Mouse (Mus musculus) heart, embryonic 13.5 days (tissue): ENCODE measurements at regions not wholly inside any gene's neighbourhood (a gene's known extent, or its start where the extent isn't known, plus 50 kb on each side); places are given as distances from the start of the nearest gene placed in this dataset.

ENCODE experiments used
- ATAC-seq: fragments of 200-750 bp; cut with Nextera tagmentation; 2 replicates; pipeline ENCODE4 v1.8.0; 2017; ENCODE audit warnings: moderate TSS enrichment; ENCODE audit not compliant: insufficient number of reproducible peaks, low FRiP score, low TSS enrichment; ENCODE audit errors: extremely low read depth
- H3K27ac ChIP-seq: fragments of 300-500 bp; sonication (generic); replicated peaks from 2 replicates; pipeline ENCODE4 v1.5.1; 2015; ENCODE audit warnings: moderate library complexity, mild to moderate bottlenecking, inconsistent platforms
- H3K27me3 ChIP-seq: fragments of 300-500 bp; sonication (generic); replicated peaks from 2 replicates; pipeline ENCODE4 v1.6.1; 2015; ENCODE audit warnings: mild to moderate bottlenecking, inconsistent platforms
- H3K36me3 ChIP-seq: fragments of 300-500 bp; sonication (generic); 2 replicates; pipeline ENCODE4 v1.6.1; 2015; ENCODE audit warnings: mild to moderate bottlenecking, inconsistent platforms
- H3K4me1 ChIP-seq: fragments of 300-500 bp; sonication (generic); 2 replicates; pipeline ENCODE4 v1.6.1; 2015; ENCODE audit warnings: inconsistent platforms
- H3K4me2 ChIP-seq: fragments of 300-500 bp; sonication (generic); 2 replicates; pipeline ENCODE4 v1.6.1; 2015; ENCODE audit warnings: inconsistent platforms, mild to moderate bottlenecking, moderate library complexity
- H3K4me3 ChIP-seq: fragments of 300-500 bp; sonication (generic); 2 replicates; pipeline ENCODE4 v1.5.1; 2015; ENCODE audit warnings: moderate library complexity, mild to moderate bottlenecking, inconsistent platforms
- H3K9ac ChIP-seq: fragments of 300-500 bp; sonication (generic); 2 replicates; pipeline ENCODE4 v1.6.1; 2015; ENCODE audit warnings: inconsistent platforms, mild to moderate bottlenecking, moderate library complexity
- H3K9me3 ChIP-seq: fragments of 300-500 bp; sonication (generic); 2 replicates; pipeline ENCODE4 v1.6.1; 2016; ENCODE audit warnings: inconsistent platforms
- WGBS: fragments of 180-500 bp; shearing (Covaris S2); methylation state at CpG from one replicate; pipeline ENCODE4 v1.1.7; 2015; ENCODE audit warnings: mixed read lengths; 5-methylcytosine and 5-hydroxymethylcytosine counted together

DNA sequence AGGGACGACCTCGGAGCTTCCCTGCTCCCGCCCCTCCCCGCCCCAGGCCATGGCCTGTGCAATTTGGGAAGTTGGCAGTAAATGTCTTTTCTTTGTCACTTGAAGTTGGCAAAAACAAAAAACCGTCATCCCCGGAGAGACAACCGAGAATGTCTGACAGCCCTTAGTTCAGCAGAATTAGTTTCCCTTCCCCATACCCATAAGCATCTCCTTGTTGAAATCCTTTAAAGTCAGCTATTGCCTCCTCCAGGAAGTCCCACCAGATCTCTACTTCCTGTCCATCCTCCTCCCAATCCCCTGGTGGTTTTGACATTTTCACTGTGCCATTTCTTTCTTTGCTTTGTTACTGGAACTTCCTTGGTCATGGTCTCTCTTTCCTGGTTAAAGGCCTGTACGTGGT, 54.8 kb downstream of the Foxb1 start:
- Histone ChIP-seq H3K27ac (no peak overlapping the region), H3K9ac (no peak overlapping the region), H3K4me3 (no peak overlapping the region), H3K4me2 (no peak overlapping the region), H3K36me3 (no peaks in the 10 kb centered on the region), H3K27me3 (no peaks in the 10 kb centered on the region), H3K9me3 (peaks cover 5% of the 10 kb centered on the region), H3K4me1 (no peaks in the 10 kb centered on the region)
- ATAC-seq = no peak
- WGBS = 81% methylated on average over 8 of the region's 8 CpGs

DNA sequence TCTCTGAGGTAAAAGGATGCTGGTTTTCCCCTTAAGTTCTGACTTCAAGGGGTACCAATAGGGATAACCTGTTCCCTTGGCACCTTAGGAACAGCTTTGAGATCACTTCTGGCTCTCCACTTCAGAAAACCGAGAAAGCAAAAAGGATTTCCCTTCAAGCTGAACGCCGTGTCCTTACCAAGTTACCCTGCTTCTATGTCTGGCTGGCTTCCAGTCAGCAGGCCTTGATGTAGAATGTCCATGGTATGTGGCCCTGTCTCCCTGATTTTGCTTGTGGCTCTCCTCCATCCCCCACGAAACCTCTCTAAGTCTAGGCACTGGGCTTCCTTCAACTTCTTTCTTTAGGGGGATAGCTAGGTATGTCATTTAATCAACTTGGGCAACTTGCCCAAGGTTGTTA, 55.7 kb downstream of the Foxb1 start:
- no peak overlapping the region for H3K9ac ChIP-seq
- H3K27me3 ChIP-seq = no peaks in the 10 kb centered on the region
- H3K4me2 ChIP-seq = no peak overlapping the region
- WGBS = 66% methylated on average over 4 of the region's 4 CpGs
- ATAC-seq = no peak
- no peaks in the 10 kb centered on the region for H3K9me3 ChIP-seq
- no peak overlapping the region for H3K27ac ChIP-seq
- no peak overlapping the region for H3K4me3 ChIP-seq
- no peaks in the 10 kb centered on the region for H3K36me3 ChIP-seq
- H3K4me1 ChIP-seq = no peaks in the 10 kb centered on the region

DNA sequence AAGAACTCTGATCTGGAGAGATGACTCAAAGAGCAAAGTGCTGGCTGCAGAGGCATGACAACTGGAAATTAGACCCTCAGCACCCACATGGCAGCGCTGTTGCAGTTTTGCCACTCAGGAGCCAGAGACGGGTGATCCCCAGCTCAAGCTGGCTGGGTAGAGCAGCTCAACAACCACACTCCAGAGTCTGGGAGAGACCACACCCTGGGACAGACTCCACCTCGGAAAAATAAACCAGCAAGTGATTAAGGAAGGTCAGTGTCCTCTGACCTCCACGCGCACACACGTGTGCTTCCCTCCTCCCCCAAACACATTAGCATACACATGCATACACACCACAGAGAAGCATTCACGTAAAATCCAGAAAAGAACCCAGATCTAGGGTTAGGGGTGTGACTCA, 57.0 kb downstream of the Foxb1 start:
- 70% methylated on average over 7 of the region's 7 CpGs for WGBS
- no peaks in the 10 kb centered on the region for H3K9me3 ChIP-seq

DNA sequence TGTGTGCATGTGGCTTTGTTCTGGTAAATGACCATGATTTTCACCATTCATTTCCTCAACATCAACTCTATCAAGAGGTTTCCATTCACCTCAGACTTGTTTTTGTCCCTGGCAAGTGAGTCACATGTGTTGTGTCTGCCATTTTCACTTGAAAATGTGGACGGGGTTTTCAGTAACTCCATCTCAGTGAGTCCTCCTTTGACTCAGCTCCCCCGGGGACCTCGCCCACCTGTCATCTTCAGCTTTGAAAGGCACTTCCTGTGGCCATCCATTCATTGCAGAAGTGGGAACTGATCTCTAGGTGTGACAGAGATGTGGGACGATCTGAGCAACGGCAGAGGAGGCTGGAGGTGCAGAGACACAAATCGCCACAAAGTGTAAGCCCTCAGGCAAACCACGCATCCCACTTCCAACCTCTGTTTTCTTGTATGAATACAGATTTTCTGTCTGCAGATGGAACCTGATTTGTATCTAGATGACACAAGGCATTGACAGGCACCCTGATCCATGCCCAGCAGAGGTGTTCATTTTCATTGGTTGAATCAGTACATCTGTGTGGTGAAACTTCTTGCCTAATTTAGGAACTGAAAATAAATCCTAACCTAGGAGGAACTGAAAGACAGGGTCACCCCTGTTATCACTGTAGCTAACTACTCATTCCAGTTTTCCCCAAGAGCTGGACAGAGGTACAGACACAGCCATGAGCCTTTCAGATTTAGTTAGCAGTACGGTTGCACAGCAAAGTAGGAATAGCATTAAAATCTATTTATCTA, 58.4 kb downstream of the Foxb1 start:
- 72% methylated on average over 8 of the region's 8 CpGs for WGBS
- no peaks in the 10 kb centered on the region for H3K27me3 ChIP-seq
- no peaks in the 10 kb centered on the region for H3K36me3 ChIP-seq
- no peak overlapping the region for H3K4me2 ChIP-seq
- no peak overlapping the region for H3K9ac ChIP-seq
- ATAC-seq = no peak
- H3K4me3 ChIP-seq = no peak overlapping the region
- no peak overlapping the region for H3K27ac ChIP-seq
- H3K4me1 ChIP-seq = no peaks in the 10 kb centered on the region
- H3K9me3 ChIP-seq = no peaks in the 10 kb centered on the region

More for the DNA sequence above, 57.0 kb downstream of the Foxb1 start:
- no peaks in the 10 kb centered on the region for H3K4me1 ChIP-seq
- no peak overlapping the region for H3K27ac ChIP-seq
- no peaks in the 10 kb centered on the region for H3K27me3 ChIP-seq
- H3K4me2 ChIP-seq = no peak overlapping the region
- no peaks in the 10 kb centered on the region for H3K36me3 ChIP-seq
- no peak for ATAC-seq
- no peak overlapping the region for H3K4me3 ChIP-seq
- no peak overlapping the region for H3K9ac ChIP-seq

DNA sequence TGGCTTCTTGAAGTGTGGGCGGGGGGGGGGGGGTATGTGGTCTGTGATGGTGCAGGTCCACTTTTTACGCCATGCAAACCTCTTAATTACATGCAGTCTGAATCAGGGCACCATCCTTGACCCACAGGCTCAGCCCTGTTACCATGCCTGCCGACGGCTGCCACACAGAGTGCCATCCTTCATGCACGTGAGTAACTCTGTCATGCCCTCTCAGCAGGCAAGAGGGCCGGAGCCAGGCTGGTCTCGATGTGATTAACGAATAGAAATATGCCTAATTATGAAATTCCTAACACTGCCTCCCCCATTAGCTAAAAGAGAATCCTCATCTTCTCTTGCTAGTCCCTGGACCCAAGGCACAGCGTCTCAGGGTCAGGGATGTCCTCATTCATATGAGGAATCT, 60.0 kb downstream of the Foxb1 start:
- Histone ChIP-seq H3K9ac (no peak overlapping the region), H3K36me3 (no peaks in the 10 kb centered on the region), H3K27me3 (no peaks in the 10 kb centered on the region), H3K27ac (no peak overlapping the region), H3K4me1 (no peaks in the 10 kb centered on the region), H3K4me2 (no peak overlapping the region), H3K9me3 (no peaks in the 10 kb centered on the region), H3K4me3 (no peak overlapping the region)
- 74% methylated on average over 9 of the region's 9 CpGs for WGBS
- ATAC-seq = no peak

DNA sequence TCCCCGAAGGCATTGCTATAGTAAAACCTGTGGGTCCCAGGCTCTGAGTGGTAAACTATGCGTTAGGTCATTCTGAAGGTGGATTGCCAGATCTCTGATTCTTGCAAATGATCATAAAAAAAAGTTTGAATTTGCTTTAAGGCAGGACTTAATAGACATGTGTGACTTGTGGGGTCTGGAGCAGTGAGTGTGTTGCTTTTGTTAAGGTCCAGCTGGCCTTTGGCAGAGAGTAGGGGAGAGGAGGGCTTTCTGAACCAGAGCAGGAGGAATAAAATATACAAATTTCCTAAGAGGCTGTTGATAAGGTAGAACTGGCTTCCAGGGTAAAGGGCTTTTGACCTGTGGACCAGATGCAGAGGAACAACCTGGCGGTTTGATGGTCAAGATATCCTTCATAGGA, 69.0 kb downstream of the Foxb1 start:
- no peak for ATAC-seq
- H3K27me3 ChIP-seq = no peaks in the 10 kb centered on the region

DNA sequence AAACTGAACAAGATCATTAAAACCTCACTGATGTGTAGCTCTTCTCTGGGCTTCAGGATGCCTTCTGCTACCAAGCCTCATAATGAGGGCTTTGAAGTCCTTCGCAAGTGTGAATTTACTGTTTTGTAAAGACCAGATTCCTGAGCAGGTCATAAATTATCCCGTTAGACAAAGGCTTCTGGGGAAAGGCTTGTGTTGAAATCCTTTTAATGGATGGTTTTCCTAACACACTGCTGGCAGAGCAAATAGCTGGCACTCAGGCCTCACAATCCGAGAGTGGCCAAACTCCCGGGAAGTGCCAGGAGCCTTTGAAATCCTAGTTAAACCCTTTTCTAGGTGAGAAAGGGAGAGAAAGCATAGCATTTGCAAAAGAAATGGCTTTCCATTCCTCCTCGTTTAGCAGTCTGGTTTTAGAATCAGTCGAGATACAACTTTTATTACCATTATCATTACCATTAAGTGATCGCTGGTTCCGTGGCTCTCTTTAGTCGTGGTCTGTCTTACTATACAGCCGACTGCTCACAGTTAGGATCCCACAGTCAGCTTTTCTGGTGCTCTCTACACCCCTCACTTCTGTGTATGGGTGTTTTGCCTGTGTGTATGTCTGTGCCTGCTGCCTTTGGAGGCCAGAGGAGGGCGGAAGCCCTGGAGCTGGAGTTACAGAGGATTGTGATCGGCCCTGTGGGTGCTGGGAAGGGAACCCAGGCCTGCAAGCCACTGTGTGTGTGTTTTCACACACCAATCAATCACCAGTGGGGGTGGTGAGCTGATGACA, 73.2 kb downstream of the Foxb1 start:
- H3K36me3 ChIP-seq = no peaks in the 10 kb centered on the region
- ATAC-seq = no peak
- 44% methylated on average over 12 of the region's 12 CpGs for WGBS

More for the DNA sequence above, 69.0 kb downstream of the Foxb1 start:
- 78% methylated on average over 3 of the region's 3 CpGs for WGBS
- H3K36me3 ChIP-seq = no peaks in the 10 kb centered on the region
- H3K4me1 ChIP-seq = no peaks in the 10 kb centered on the region
- no peak overlapping the region for H3K9ac ChIP-seq
- no peak overlapping the region for H3K27ac ChIP-seq
- no peak overlapping the region for H3K4me3 ChIP-seq
- no peak overlapping the region for H3K4me2 ChIP-seq
- no peaks in the 10 kb centered on the region for H3K9me3 ChIP-seq

DNA sequence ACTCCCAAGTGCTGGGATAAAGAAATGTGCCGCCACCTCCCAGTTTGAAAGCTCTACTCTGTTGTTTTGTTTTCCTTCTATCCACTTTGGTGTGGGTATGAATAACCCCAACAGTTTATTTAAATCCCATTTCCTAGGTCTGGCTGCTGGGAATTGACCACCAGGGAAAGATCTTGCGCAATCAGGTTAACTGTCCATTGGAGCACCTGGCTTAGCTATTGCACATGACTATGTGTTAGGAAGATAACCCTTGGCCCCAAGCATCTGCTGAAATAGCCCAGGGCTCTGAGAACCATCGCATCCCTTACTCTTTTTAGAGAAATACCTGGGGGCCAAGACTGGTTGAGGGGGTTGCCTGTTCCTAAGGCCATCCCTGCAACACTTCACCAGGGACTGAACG, 74.0 kb downstream of the Foxb1 start:
- 0 out of 2 replicates have a peak, but pooled peaks cover 2% of the 10 kb centered on the region for H3K27me3 ChIP-seq
- no peak overlapping the region for H3K4me3 ChIP-seq
- no peaks in the 10 kb centered on the region for H3K4me1 ChIP-seq
- no peak overlapping the region for H3K27ac ChIP-seq
- H3K9me3 ChIP-seq = no peaks in the 10 kb centered on the region
- no peak overlapping the region for H3K9ac ChIP-seq
- WGBS = 67% methylated on average over 4 of the region's 4 CpGs
- ATAC-seq = no peak
- no peaks in the 10 kb centered on the region for H3K36me3 ChIP-seq
- H3K4me2 ChIP-seq = no peak overlapping the region

More for the DNA sequence above, 73.2 kb downstream of the Foxb1 start:
- no peaks in the 10 kb centered on the region for H3K4me1 ChIP-seq
- 0 out of 2 replicates have a peak, but pooled peaks cover 2% of the 10 kb centered on the region for H3K27me3 ChIP-seq
- H3K4me2 ChIP-seq = no peak overlapping the region
- H3K9ac ChIP-seq = no peak overlapping the region
- H3K27ac ChIP-seq = no peak overlapping the region
- H3K9me3 ChIP-seq = no peaks in the 10 kb centered on the region
- H3K4me3 ChIP-seq = no peak overlapping the region

DNA sequence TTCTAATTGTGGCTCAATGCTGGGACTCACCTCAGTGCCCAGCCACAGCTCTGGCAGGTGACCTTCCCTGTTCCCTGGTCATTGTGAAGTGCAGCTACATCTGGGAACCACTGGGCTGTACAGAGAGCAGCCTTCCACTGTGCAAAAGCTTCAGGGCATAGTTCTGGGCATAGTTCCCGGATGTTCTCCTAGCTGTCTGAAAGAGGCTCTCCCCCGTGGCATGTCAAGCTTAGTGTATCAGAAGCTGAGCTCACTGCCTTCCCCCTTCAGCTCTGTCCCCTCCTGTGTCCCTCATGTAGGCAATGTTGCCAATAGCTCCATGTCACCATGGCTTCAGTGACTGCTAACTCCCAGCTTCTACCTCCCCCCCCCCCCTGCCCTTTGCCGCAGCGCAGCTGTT, 75.1 kb downstream of the Foxb1 start:
- Histone ChIP-seq H3K27ac (no peak overlapping the region), H3K4me3 (no peak overlapping the region), H3K27me3 (0 out of 2 replicates have a peak, but pooled peaks cover 2% of the 10 kb centered on the region), H3K4me1 (no peaks in the 10 kb centered on the region), H3K4me2 (no peak overlapping the region), H3K9me3 (no peaks in the 10 kb centered on the region), H3K36me3 (no peaks in the 10 kb centered on the region), H3K9ac (no peak overlapping the region)
- 53% methylated on average over 4 of the region's 4 CpGs for WGBS
- ATAC-seq = no peak

DNA sequence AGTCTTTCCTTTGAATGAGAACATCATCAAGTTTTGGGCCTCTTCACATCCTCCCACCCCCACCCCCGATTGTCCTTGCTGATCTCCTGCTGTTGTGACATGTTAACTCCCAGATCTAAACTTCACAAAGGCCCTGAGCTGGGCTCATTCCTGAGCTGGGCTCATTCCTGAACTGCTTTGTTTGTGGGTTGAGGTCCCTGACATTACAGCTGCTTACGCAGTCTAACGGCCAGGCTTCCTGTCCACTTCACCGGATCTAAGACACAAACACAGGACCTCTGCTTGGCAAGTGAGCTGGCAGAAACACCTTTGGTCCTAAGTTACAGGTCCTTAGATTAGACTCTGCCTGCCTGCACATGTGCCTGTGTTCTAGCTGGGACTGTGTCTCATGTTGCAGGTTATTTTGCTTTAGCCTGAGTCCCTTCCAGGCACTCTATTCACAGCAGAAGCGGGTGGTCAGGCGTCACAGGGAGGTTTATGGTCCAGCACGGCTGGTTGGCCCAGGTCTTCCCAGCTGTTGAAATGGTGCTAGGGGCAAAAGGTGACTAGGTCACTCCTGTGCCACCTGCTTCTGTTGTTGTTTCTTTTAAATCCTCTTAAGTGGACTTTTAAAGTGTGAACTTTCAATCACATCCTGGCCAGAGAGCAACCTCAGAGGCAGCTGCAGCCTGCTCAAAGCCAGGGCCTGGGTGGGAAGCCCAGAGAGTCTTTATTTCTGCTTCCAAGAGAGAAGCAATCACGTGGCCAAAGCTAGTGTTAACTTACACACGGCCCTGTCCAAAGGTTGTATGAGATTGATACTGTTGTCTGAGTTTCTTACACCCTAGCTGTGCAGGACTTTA, 79.1 kb downstream of the Foxb1 start:
- ATAC-seq = no peak
- 0 out of 2 replicates have a peak, but pooled peaks cover 7% of the 10 kb centered on the region for H3K27me3 ChIP-seq
- no peak overlapping the region for H3K27ac ChIP-seq
- H3K36me3 ChIP-seq = no peaks in the 10 kb centered on the region
- H3K4me1 ChIP-seq = no peaks in the 10 kb centered on the region
- no peak overlapping the region for H3K4me3 ChIP-seq
- no peak overlapping the region for H3K9ac ChIP-seq
- no peaks in the 10 kb centered on the region for H3K9me3 ChIP-seq
- no peak overlapping the region for H3K4me2 ChIP-seq
- 30% methylated on average over 9 of the region's 9 CpGs for WGBS

DNA sequence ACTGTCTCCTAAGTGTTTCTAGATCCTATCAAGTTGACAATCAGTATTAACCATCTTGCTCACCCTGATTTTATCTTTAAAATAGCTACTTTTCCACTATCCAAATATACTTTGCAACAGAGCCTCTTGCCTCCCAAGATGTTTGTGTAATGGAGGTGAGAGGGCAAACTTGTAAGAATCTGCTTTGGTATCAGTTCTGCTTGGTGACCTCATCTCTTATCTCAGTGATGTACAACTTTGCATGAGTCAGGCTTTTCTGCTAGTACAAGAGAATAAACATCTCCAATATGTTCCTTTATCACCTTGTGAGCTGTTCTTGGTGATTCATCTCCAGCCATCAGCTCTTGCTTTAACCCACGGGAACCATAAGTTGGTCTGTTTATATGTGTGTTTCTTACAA, 82.1 kb downstream of the Foxb1 start:
- peaks cover 17% of the 10 kb centered on the region for H3K27me3 ChIP-seq
- 53% methylated on average over 1 of the region's 1 CpGs for WGBS

More for the DNA sequence above, 82.1 kb downstream of the Foxb1 start:
- Histone ChIP-seq H3K4me2 (no peak overlapping the region), H3K9me3 (no peaks in the 10 kb centered on the region), H3K4me3 (no peak overlapping the region), H3K4me1 (no peaks in the 10 kb centered on the region), H3K27ac (no peak overlapping the region), H3K36me3 (no peaks in the 10 kb centered on the region), H3K9ac (no peak overlapping the region)
- no peak for ATAC-seq
